Mouse (Mus musculus): Measurements from ENCODE around the gene Rbm45. TPM values are rescaled to one million over a fixed set of nuclear protein-coding genes. Genes with fewer than 3 reads are reported as not detected.

Gene Rbm45
- polyA plus RNA-seq, 1 experiment: 11.4 TPM

- H3K4me3 ChIP-seq (ENCODE audit: low read depth, low read length): no peak overlapping the region
- no peaks in the 10 kb centered on the region for H3K27me3 ChIP-seq (ENCODE audit: control insufficient read depth, insufficient read depth, low read length)
- H3K27ac ChIP-seq (ENCODE audit: insufficient read depth, low read depth, low read length): no peak overlapping the region
- H3K4me1 ChIP-seq (ENCODE audit: control insufficient read depth, insufficient read depth, insufficient read length, low read length): peaks cover 9% of the 10 kb centered on the region; the same call in 1 of the 2 replicates
- TF ChIP-seq CTCF (IDR thresholded peaks at IDR 0.05; ENCODE audit: extremely low read depth, insufficient read length, insufficient replicate concordance, low read depth, low read length) (no peak), POLR2A (IDR thresholded peaks at IDR 0.05; ENCODE audit: low read depth, low read length) (no peak)
- WGBS: 84% methylated on average over 2 of the region's 2 CpGs
- no peaks in the 10 kb centered on the region for H3K36me3 ChIP-seq (ENCODE audit: control insufficient read depth, insufficient read depth, low read length)
These were observed 43.1 kb downstream of the Rbm45 start for GRCm38 (mm10) chr2:76412924-76413323.

- 33% methylated on average over 14 of the region's 14 CpGs for WGBS
These were observed 47.8 kb downstream of the Rbm45 start for GRCm38 (mm10) chr2:76417446-76418141.

GRCm38 (mm10) chr2:76418142-76418518, 48.3 kb downstream of the Rbm45 start:
- Histone ChIP-seq H3K36me3 (ENCODE audit: control insufficient read depth, insufficient read depth, low read length) (no peaks in the 10 kb centered on the region), H3K4me3 (ENCODE audit: low read depth, low read length) (no peak overlapping the region), H3K4me1 (ENCODE audit: control insufficient read depth, insufficient read depth, insufficient read length, low read length) (peaks cover 12% of the 10 kb centered on the region; the same call in 1 of the 2 replicates), H3K27me3 (ENCODE audit: control insufficient read depth, insufficient read depth, low read length) (no peaks in the 10 kb centered on the region), H3K27ac (ENCODE audit: insufficient read depth, low read depth, low read length) (peak overlapping the region; percentile 80)
- 28% methylated on average over 3 of the region's 3 CpGs for WGBS
- TF ChIP-seq POLR2A (IDR thresholded peaks at IDR 0.05; ENCODE audit: low read depth, low read length) (no peak), CTCF (IDR thresholded peaks at IDR 0.05; ENCODE audit: extremely low read depth, insufficient read length, insufficient replicate concordance, low read depth, low read length) (no peak)

More at GRCm38 (mm10) chr2:76417446-76418141, 47.8 kb downstream of the Rbm45 start:
- Histone ChIP-seq H3K36me3 (ENCODE audit: control insufficient read depth, insufficient read depth, low read length) (no peaks in the 10 kb centered on the region), H3K27ac (ENCODE audit: insufficient read depth, low read depth, low read length) (peak overlapping the region; percentile 91), H3K27me3 (ENCODE audit: control insufficient read depth, insufficient read depth, low read length) (no peaks in the 10 kb centered on the region), H3K4me1 (ENCODE audit: control insufficient read depth, insufficient read depth, insufficient read length, low read length) (peaks cover 12% of the 10 kb centered on the region; the same call in 1 of the 2 replicates), H3K4me3 (ENCODE audit: low read depth, low read length) (no peak overlapping the region)
- no peak for TF ChIP-seq POLR2A (IDR thresholded peaks at IDR 0.05; ENCODE audit: low read depth, low read length)
- no peak for TF ChIP-seq CTCF (IDR thresholded peaks at IDR 0.05; ENCODE audit: extremely low read depth, insufficient read length, insufficient replicate concordance, low read depth, low read length)

- H3K4me1 ChIP-seq (ENCODE audit: control insufficient read depth, insufficient read depth, insufficient read length, low read length): peaks cover 2% of the 10 kb centered on the region; the same call in 1 of the 2 replicates
- H3K27me3 ChIP-seq (ENCODE audit: control insufficient read depth, insufficient read depth, low read length): no peaks in the 10 kb centered on the region
- no peaks in the 10 kb centered on the region for H3K36me3 ChIP-seq (ENCODE audit: control insufficient read depth, insufficient read depth, low read length)
- no peak overlapping the region for H3K27ac ChIP-seq (ENCODE audit: insufficient read depth, low read depth, low read length)
- TF ChIP-seq POLR2A (IDR thresholded peaks at IDR 0.05; ENCODE audit: low read depth, low read length) (no peak), CTCF (IDR thresholded peaks at IDR 0.05; ENCODE audit: extremely low read depth, insufficient read length, insufficient replicate concordance, low read depth, low read length) (no peak)
- H3K4me3 ChIP-seq (ENCODE audit: low read depth, low read length): no peak overlapping the region
- 83% methylated on average over 6 of the region's 6 CpGs for WGBS
These were observed 51.7 kb downstream of the Rbm45 start for GRCm38 (mm10) chr2:76421411-76421924.

- no peaks in the 10 kb centered on the region for H3K27me3 ChIP-seq (ENCODE audit: control insufficient read depth, insufficient read depth, low read length)
- 26% methylated on average over 3 of the region's 3 CpGs for WGBS
- no peaks in the 10 kb centered on the region for H3K36me3 ChIP-seq (ENCODE audit: control insufficient read depth, insufficient read depth, low read length)
- no peak for TF ChIP-seq CTCF (IDR thresholded peaks at IDR 0.05; ENCODE audit: extremely low read depth, insufficient read length, insufficient replicate concordance, low read depth, low read length)
- no peak for TF ChIP-seq POLR2A (IDR thresholded peaks at IDR 0.05; ENCODE audit: low read depth, low read length)
- no peak overlapping the region for H3K27ac ChIP-seq (ENCODE audit: insufficient read depth, low read depth, low read length)
- peaks cover 13% of the 10 kb centered on the region; the same call in 1 of the 2 replicates for H3K4me1 ChIP-seq (ENCODE audit: control insufficient read depth, insufficient read depth, insufficient read length, low read length)
- no peak overlapping the region for H3K4me3 ChIP-seq (ENCODE audit: low read depth, low read length)
These were observed 57.0 kb downstream of the Rbm45 start for GRCm38 (mm10) chr2:76426816-76427215.

- TF ChIP-seq POLR2A (IDR thresholded peaks at IDR 0.05; ENCODE audit: low read depth, low read length) (no peak), CTCF (IDR thresholded peaks at IDR 0.05; ENCODE audit: extremely low read depth, insufficient read length, insufficient replicate concordance, low read depth, low read length) (no peak)
- WGBS: 37% methylated on average over 3 of the region's 3 CpGs
These were observed 59.5 kb downstream of the Rbm45 start for GRCm38 (mm10) chr2:76429318-76429717.

GRCm38 (mm10) chr2:76429855-76430254, 60.1 kb downstream of the Rbm45 start:
- WGBS: 90% methylated on average over 5 of the region's 5 CpGs
- Histone ChIP-seq H3K27ac (ENCODE audit: insufficient read depth, low read depth, low read length) (no peak overlapping the region), H3K36me3 (ENCODE audit: control insufficient read depth, insufficient read depth, low read length) (no peaks in the 10 kb centered on the region), H3K4me1 (ENCODE audit: control insufficient read depth, insufficient read depth, insufficient read length, low read length) (peaks cover 16% of the 10 kb centered on the region; the same call in 1 of the 2 replicates), H3K27me3 (ENCODE audit: control insufficient read depth, insufficient read depth, low read length) (no peaks in the 10 kb centered on the region), H3K4me3 (ENCODE audit: low read depth, low read length) (no peak overlapping the region)
- TF ChIP-seq POLR2A (IDR thresholded peaks at IDR 0.05; ENCODE audit: low read depth, low read length): no peak
- TF ChIP-seq CTCF (IDR thresholded peaks at IDR 0.05; ENCODE audit: extremely low read depth, insufficient read length, insufficient replicate concordance, low read depth, low read length): no peak

More at GRCm38 (mm10) chr2:76429318-76429717, 59.5 kb downstream of the Rbm45 start:
- Histone ChIP-seq H3K27ac (ENCODE audit: insufficient read depth, low read depth, low read length) (no peak overlapping the region; the same call in 1 of the 2 replicates), H3K27me3 (ENCODE audit: control insufficient read depth, insufficient read depth, low read length) (no peaks in the 10 kb centered on the region), H3K36me3 (ENCODE audit: control insufficient read depth, insufficient read depth, low read length) (no peaks in the 10 kb centered on the region), H3K4me3 (ENCODE audit: low read depth, low read length) (no peak overlapping the region), H3K4me1 (ENCODE audit: control insufficient read depth, insufficient read depth, insufficient read length, low read length) (peaks cover 15% of the 10 kb centered on the region; the same call in 1 of the 2 replicates)
